Mouse (Mus musculus): ENCODE measurements around the gene Sh2d3c.

GRCm38 (mm10) chr2:32778081-32778480, 57.2 kb downstream of the Sh2d3c start:
- TF ChIP-seq CTCF (IDR thresholded peaks at IDR 0.05) (no peak), EP300 (IDR thresholded peaks at IDR 0.05; ENCODE audit: insufficient read depth, low read depth, low read length) (no peak), POLR2A (IDR thresholded peaks at IDR 0.05; ENCODE audit: insufficient read depth, low read depth, low read length) (no peak)
